ENCODE assay signal across 39 mouse cellular contexts in genomic region chr2:154227830-154228229, GRCm38 (mm10). TPM values are rescaled to one million over a fixed set of nuclear protein-coding genes. Genes with fewer than 3 reads are reported as not detected.
A peak's percentile ranks its signal among the peaks of the same experiment; 100 is the strongest.
DNase-seq lines count a peak whose midpoint lies in the region; ATAC-seq and TF ChIP-seq lines count a peak whose summit lies in the region.
"Had no signal": no experiment of that assay in that cellular context is flagged by ENCODE, and none has a peak within 500 bp of the region (broad histone marks: within the 10 kb centered on the region; RNA-seq: fewer than 3 reads in every experiment).

No protein-coding gene starts in this region.

- H3K4me1 ChIP-seq in stomach, postnatal 0 days (replicated peaks; ENCODE audit: control insufficient read depth, insufficient read depth) = no peaks in the 10 kb centered on the region
- 0 out of 2 replicates have a peak, but pooled peaks cover 3% of the 10 kb centered on the region for H3K4me1 ChIP-seq in thymus, adult 2 months (replicated peaks; ENCODE audit: control insufficient read depth, insufficient read depth, low read length)

- H3K4me3 ChIP-seq in stomach, postnatal 0 days (ENCODE audit: low read depth, low read length) = no peak overlapping the region
- H3K4me3 ChIP-seq in thymus, adult 2 months (ENCODE audit: control insufficient read depth, insufficient read depth, low read length) = no peak overlapping the region
- H3K4me3 ChIP-seq: embryonic facial prominence, embryonic 10.5 days; embryonic facial prominence, embryonic 13.5 days; erythroblast, embryonic 14.5 days; forebrain, embryonic 12.5 days; forebrain, embryonic 15.5 days; heart, adult 2 months; heart, embryonic 15.5 days had no signal

- TF ChIP-seq POLR2A in thymus, adult 2 months (IDR thresholded peaks at IDR 0.05; ENCODE audit: control insufficient read depth, extremely low read depth, insufficient read depth, low read length, poor library complexity) = no peak

- TF ChIP-seq EP300 in stomach, postnatal 0 days (optimal IDR thresholded peaks at IDR 0.05) = no peak

- no peak for ATAC-seq in stomach, postnatal 0 days (ENCODE audit: low FRiP score, low TSS enrichment)
- ATAC-seq: forebrain, embryonic 15.5 days; hindbrain, postnatal 0 days; intestine, postnatal 0 days; Patski had no signal

- H3K9ac ChIP-seq in stomach, postnatal 0 days (ENCODE audit: low read length) = no peak overlapping the region
- H3K9ac ChIP-seq: embryonic facial prominence, embryonic 13.5 days; forebrain, embryonic 12.5 days; forebrain, embryonic 15.5 days; heart, embryonic 15.5 days; hindbrain, embryonic 14.5 days had no signal

- TF ChIP-seq CTCF in stomach, postnatal 0 days (IDR thresholded peaks at IDR 0.05; ENCODE audit: low read depth) = no peak
- TF ChIP-seq CTCF in thymus, adult 2 months (IDR thresholded peaks at IDR 0.05; ENCODE audit: borderline replicate concordance, control insufficient read depth, extremely low read depth, insufficient read depth, low read length, poor library complexity) = no peak

- WGBS in stomach, postnatal 0 days = 74% methylated on average over 5 of the region's 5 CpGs
- WGBS in thymus, adult 2 months = 91% methylated on average over 5 of the region's 5 CpGs

- H3K27me3 ChIP-seq in stomach, postnatal 0 days (ENCODE audit: control insufficient read depth, insufficient read depth, low read length) = no peaks in the 10 kb centered on the region
- no peaks in the 10 kb centered on the region for H3K27me3 ChIP-seq in thymus, adult 2 months (ENCODE audit: control insufficient read depth, insufficient read depth, low read length)
- H3K27me3 ChIP-seq: embryonic facial prominence, embryonic 13.5 days; forebrain, embryonic 12.5 days; forebrain, embryonic 15.5 days; heart, embryonic 15.5 days had no signal

- no peak overlapping the region for H3K27ac ChIP-seq in stomach, postnatal 0 days (replicated peaks)
- H3K27ac ChIP-seq in thymus, adult 2 months (ENCODE audit: control insufficient read depth, insufficient read depth, low read length) = no peak overlapping the region
- H3K27ac ChIP-seq: embryonic facial prominence, embryonic 10.5 days; embryonic facial prominence, embryonic 13.5 days; forebrain, embryonic 12.5 days; forebrain, embryonic 15.5 days; heart, adult 2 months; heart, embryonic 15.5 days; hindbrain, embryonic 14.5 days; hindbrain, postnatal 0 days had no signal

- H3K36me3 ChIP-seq in stomach, postnatal 0 days (ENCODE audit: control insufficient read depth, insufficient read depth, low read length) = no peaks in the 10 kb centered on the region
- no peaks in the 10 kb centered on the region for H3K36me3 ChIP-seq in thymus, adult 2 months (ENCODE audit: control insufficient read depth, insufficient read depth, low read length)
- H3K36me3 ChIP-seq: embryonic facial prominence, embryonic 10.5 days; embryonic facial prominence, embryonic 13.5 days; forebrain, embryonic 12.5 days; forebrain, embryonic 15.5 days; G1E; heart, embryonic 15.5 days had no signal

- DNase-seq in cerebellum, adult 11-12 months = peak; percentile 36
- DNase-seq in cerebellum, postnatal 4 days (ENCODE audit: low spot score in 2 of 2) = no peak
- peak; percentile 40 for DNase-seq in cerebellum, adult 9-10 months
- peak; percentile 61 to 73 for DNase-seq in cerebellum, postnatal 14 days
- peak; percentile 13 for DNase-seq in stomach, postnatal 0 days (ENCODE audit: low spot score)
- no peak for DNase-seq in thymus, adult 2 months
- no peak for DNase-seq in adrenal gland, adult 8-10 months
- no peak for DNase-seq in right cerebral cortex, postnatal 36 days (ENCODE audit: low spot score in 2 of 2)
- DNase-seq: adrenal gland, postnatal 14 days; B cell, adult 2 months; embryo, embryonic 11 days; gastrocnemius, postnatal 10 days; gastrocnemius, postnatal 36 days; heart, adult 2 months; heart, postnatal 14 days; heart, postnatal 4 days; kidney, adult 2 months had no signal

- no peak overlapping the region for H3K4me2 ChIP-seq in stomach, postnatal 0 days (replicated peaks; ENCODE audit: low read depth)
- H3K4me2 ChIP-seq: embryonic facial prominence, embryonic 13.5 days; forebrain, embryonic 12.5 days; forebrain, embryonic 15.5 days; heart, embryonic 11.5 days; heart, embryonic 15.5 days; hindbrain, embryonic 14.5 days had no signal

- H3K9me3 ChIP-seq in stomach, postnatal 0 days (ENCODE audit: control insufficient read depth, low read length) = no peaks in the 10 kb centered on the region
- H3K9me3 ChIP-seq: embryonic facial prominence, embryonic 10.5 days; embryonic facial prominence, embryonic 13.5 days; forebrain, embryonic 12.5 days; forebrain, embryonic 15.5 days; G1E; heart, embryonic 15.5 days had no signal

RNA-seq across cellular contexts. Expression of gene Bpifb5, which starts 4.3 kb away (rescaled TPM):
- polyA plus RNA-seq in stomach, postnatal 0 days (2015; fragmentation: Nextera tagmentation; extraction: Ambion mirVana) = 12.1 and 12.2 TPM in 2 replicates
- 0.40 and 0.65 TPM in 2 replicates for polyA plus RNA-seq in thymus, adult 2 months (2012; rRNA removed)
- under 1 TPM in 2 of 4 experiments, not detected in 2; 0.24 to 0.35 TPM for total RNA-seq in adrenal gland, adult 8-10 months (2022)
- total RNA-seq: adrenal gland, adult 18-20 months; adrenal gland, postnatal 14 days; adrenal gland, postnatal 4 days; CH12.LX; gastrocnemius, adult 18-20 months; gastrocnemius, postnatal 10 days; gastrocnemius, postnatal 36 days; heart, adult 2 months; heart, postnatal 14 days; heart, postnatal 4 days; hindbrain, postnatal 0 days had no signal
- polyA plus RNA-seq: erythroblast, embryonic 14.5 days; G1E; hindbrain, embryonic 11.5 days; intestine, embryonic 14.5 days had no signal

RNA-seq across cellular contexts. Expression of gene Bpifb9a, which starts 29.8 kb away (rescaled TPM):
- not detected in 2 replicates for polyA plus RNA-seq in stomach, postnatal 0 days (2015; fragmentation: Nextera tagmentation; extraction: Ambion mirVana)
- polyA plus RNA-seq in thymus, adult 2 months (2012; rRNA removed) = 0.11 and 0.14 TPM in 2 replicates
- under 1 TPM in 1 of 4 experiments, not detected in 3; 0.87 TPM for total RNA-seq in adrenal gland, adult 8-10 months (2022)
- total RNA-seq: adrenal gland, adult 18-20 months; adrenal gland, postnatal 14 days; adrenal gland, postnatal 4 days; CH12.LX; gastrocnemius, adult 18-20 months; gastrocnemius, postnatal 10 days; gastrocnemius, postnatal 36 days; granulocyte monocyte progenitor cell, adult 5-6 weeks; heart, adult 2 months; heart, postnatal 14 days; heart, postnatal 4 days; hindbrain, postnatal 0 days had no signal
- polyA plus RNA-seq: brain, embryonic 14.5 days; cortical plate, adult 2 months; embryonic facial prominence, embryonic 10.5 days; embryonic facial prominence, embryonic 13.5 days; erythroblast, embryonic 14.5 days; forebrain, embryonic 12.5 days; forebrain, embryonic 15.5 days; G1E; heart, adult 2 months; heart, embryonic 11.5 days; heart, embryonic 15.5 days; hindbrain, embryonic 11.5 days; hindbrain, embryonic 14.5 days; intestine, embryonic 14.5 days; intestine, postnatal 0 days; kidney, adult 2 months; kidney, embryonic 14.5 days; Patski had no signal

RNA-seq across cellular contexts. Expression of gene Bpifb1, which starts 37.2 kb away (rescaled TPM):
- 10,886 and 11,427 TPM in 2 replicates for polyA plus RNA-seq in stomach, postnatal 0 days (2015; fragmentation: Nextera tagmentation; extraction: Ambion mirVana)
- polyA plus RNA-seq in thymus, adult 2 months (2012; rRNA removed) = 1.4 and 1.5 TPM in 2 replicates
- total RNA-seq in adrenal gland, adult 8-10 months (2022) = not detected
- total RNA-seq: adrenal gland, adult 18-20 months; adrenal gland, postnatal 14 days; CH12.LX; gastrocnemius, adult 18-20 months; gastrocnemius, postnatal 10 days; gastrocnemius, postnatal 36 days; granulocyte monocyte progenitor cell, adult 5-6 weeks had no signal
- polyA plus RNA-seq: embryonic facial prominence, embryonic 10.5 days; embryonic facial prominence, embryonic 13.5 days; erythroblast, embryonic 14.5 days; forebrain, embryonic 12.5 days; G1E; hindbrain, embryonic 11.5 days; intestine, embryonic 14.5 days; kidney, adult 2 months; kidney, embryonic 14.5 days had no signal

Comparison
In these comparisons a context has a peak if more than half of its experiments do, and no peak if none do; other contexts are left out.
1. DNase-seq: peak in cerebellum, adult 11-12 months (single experiment), cerebellum, adult 9-10 months (single experiment), cerebellum, postnatal 14 days (2 of 2) and stomach, postnatal 0 days (single experiment); none in cerebellum, postnatal 4 days (0 of 2), thymus, adult 2 months (single experiment), adrenal gland, adult 8-10 months (single experiment) and right cerebral cortex, postnatal 36 days (0 of 2).
2. RNA of gene Bpifb1, which starts 37.2 kb away (polyA plus RNA-seq): 10,886 to 11,427 TPM in stomach, postnatal 0 days; 1.4 to 1.5 TPM in thymus, adult 2 months; every median in the first group is over 1,000 times any median in the second.